Mouse (Mus musculus) lung, adult 2 months (tissue): ENCODE data around the gene Klhl26.

Experiments used
- CTCF ChIP-seq: fragments of 200-500 bp; IDR thresholded peaks from 2 replicates; pipeline ENCODE4 v1.5.1; 2011; ENCODE audit warnings: mild to moderate bottlenecking, low read length, control low read depth; ENCODE audit not compliant: insufficient read depth
- POLR2A ChIP-seq: fragments of 200-500 bp; IDR thresholded peaks from 2 replicates; pipeline ENCODE4 v1.6.1; 2011; ENCODE audit warnings: low read depth, mild to moderate bottlenecking, control low read depth, low read length, borderline replicate concordance; ENCODE audit errors: extremely low read depth

DNA sequence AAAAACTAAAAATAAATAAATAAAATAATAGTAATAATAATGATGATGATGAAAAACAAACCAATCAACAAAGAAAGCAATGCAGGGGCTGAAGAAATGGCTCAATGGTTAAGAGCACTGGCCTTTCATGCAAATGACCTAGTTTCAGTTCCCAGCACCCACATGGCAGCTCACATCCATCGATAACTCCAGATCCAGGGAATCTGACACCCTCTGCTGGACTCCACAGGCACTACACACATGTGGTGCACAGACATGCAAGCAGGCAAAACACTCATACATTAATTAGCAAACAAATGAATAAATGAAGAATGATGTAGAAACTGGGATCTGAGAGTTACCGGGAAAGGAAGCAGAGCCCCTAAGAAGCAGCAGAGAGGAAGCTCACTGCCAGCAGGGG, 17.1 kb downstream of the Klhl26 start:
- TF ChIP-seq POLR2A = no peak
- TF ChIP-seq CTCF = no peak
